Mouse (Mus musculus): ENCODE data around the gene Snrnp70. TPM values are rescaled to one million over a fixed set of nuclear protein-coding genes. Genes with fewer than 3 reads are reported as not detected.
"Not testable (repeated sequence)": the region's sequence is repeated elsewhere in the genome, so short reads cannot be mapped to it uniquely, and the experiment has no call there.

The Snrnp70 gene
- polyA plus RNA-seq, 1 experiment from 2014 or later: 148 TPM

DNA sequence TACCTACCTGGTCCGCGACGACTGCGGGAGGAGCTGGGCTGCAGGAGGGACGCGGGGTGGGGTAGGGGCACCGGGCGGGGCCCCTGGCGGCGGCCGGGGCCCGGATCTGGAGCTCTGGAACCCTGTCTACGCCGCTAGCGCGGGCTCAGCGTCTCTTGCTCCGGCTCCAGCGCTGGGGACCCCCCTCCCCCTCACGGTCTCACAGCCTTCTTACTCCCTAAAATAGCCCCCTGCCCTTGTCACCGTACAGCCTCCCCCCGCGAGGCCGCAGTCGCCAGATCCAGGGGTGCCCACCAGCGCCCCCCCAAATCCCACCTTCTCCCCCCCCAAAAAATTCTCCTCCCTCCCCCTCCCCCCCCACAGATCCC lies 28.9 kb downstream of the Snrnp70 start, which contains the start of gene Ppfia3:
Gene Ppfia3, minus strand, starts transcription at position 368 of the 368 bp plus-strand sequence.
- ATAC-seq (replicated peaks; ENCODE audit: low FRiP score, low read depth): no peak
- 0% methylated on average over 23 of the region's 26 CpGs for WGBS
- peak within 1 kb of the TSS; percentile 49 for H3K4me3 ChIP-seq (replicated peaks; ENCODE audit: low read depth, low read length)
- no peaks in the 10 kb centered on the region for H3K36me3 ChIP-seq (ENCODE audit: insufficient read depth, low read length)
- no peak for DNase-seq (ENCODE audit: low spot score)
- peak within 1 kb of the TSS; percentile 52 for H3K9ac ChIP-seq (ENCODE audit: low read depth, low read length)
- TF ChIP-seq CTCF (IDR thresholded peaks at IDR 0.05; ENCODE audit: low read depth): no peak
- peaks cover 16% of the 10 kb centered on the region for H3K4me1 ChIP-seq (replicated peaks; ENCODE audit: insufficient read depth, low read length)
- peaks cover 21% of the 10 kb centered on the region; the same call in 1 of the 2 replicates for H3K27me3 ChIP-seq (ENCODE audit: insufficient read depth, low read length)
- no peaks in the 10 kb centered on the region for H3K9me3 ChIP-seq (replicated peaks; ENCODE audit: low read length)
- no peak within 1 kb of the TSS for H3K27ac ChIP-seq
- H3K4me2 ChIP-seq (ENCODE audit: low read length): peak within 1 kb of the TSS; percentile 97

DNA sequence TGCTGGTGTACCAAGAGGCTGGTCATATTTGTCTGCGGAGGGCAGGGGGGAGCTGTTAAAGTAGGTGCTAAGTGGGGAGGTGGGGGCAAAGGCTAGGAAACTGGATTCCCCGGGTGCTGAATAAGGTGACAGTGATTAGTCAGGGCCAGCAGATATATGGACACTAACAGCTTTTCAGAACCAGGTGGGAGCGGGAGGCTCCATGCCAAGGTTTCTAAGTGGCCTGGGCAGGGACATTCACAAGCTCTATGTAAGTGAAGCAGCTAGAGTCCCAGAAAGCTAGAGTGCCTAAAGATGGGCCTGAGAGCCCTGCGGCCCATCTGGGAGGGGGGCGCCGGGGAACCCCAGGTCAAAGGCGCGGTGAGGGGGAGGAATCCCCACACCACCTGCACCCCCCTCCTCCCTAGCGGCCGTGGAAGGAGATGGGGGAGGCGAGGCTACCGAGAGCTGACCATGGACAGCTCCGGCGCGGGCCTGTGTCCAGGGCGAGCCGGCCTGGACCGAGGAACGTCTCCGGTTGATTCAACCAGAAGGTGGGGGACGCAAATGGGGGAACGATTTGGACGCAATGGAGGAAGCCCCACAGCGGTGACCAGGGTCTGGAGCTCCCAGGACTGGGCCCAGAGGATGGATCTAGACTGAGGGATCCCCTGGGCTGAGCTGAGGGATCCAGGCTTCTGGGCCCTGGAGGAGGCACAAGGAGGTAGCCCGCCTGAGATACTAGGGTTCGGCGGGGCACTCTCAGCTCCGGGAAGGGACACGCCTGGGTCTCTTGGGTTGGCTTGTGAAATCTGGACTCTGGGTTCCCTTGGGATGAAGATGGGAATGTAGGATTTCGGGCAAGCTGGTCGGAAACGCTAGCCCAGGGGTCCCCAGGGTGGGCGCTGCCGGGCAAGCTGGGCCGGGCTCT lies 29.5 kb downstream of the Snrnp70 start:
- peak overlapping the region; percentile 97 for H3K4me2 ChIP-seq (ENCODE audit: low read length)
- H3K9ac ChIP-seq (ENCODE audit: low read depth, low read length): peak overlapping the region; percentile 52
- peak; percentile 53 for DNase-seq (ENCODE audit: low spot score)
- no peaks in the 10 kb centered on the region for H3K9me3 ChIP-seq (replicated peaks; ENCODE audit: low read length)
- no peak for ATAC-seq (replicated peaks; ENCODE audit: low FRiP score, low read depth)
- H3K27me3 ChIP-seq (ENCODE audit: insufficient read depth, low read length): peaks cover 24% of the 10 kb centered on the region; the same call in 1 of the 2 replicates
- peak overlapping the region; percentile 49 for H3K4me3 ChIP-seq (replicated peaks; ENCODE audit: low read depth, low read length)
- 3% methylated on average over 34 of the region's 35 CpGs for WGBS
- H3K27ac ChIP-seq: no peak overlapping the region
- H3K36me3 ChIP-seq (ENCODE audit: insufficient read depth, low read length): no peaks in the 10 kb centered on the region
- peaks cover 18% of the 10 kb centered on the region for H3K4me1 ChIP-seq (replicated peaks; ENCODE audit: insufficient read depth, low read length)
- TF ChIP-seq CTCF (IDR thresholded peaks at IDR 0.05; ENCODE audit: low read depth): no peak; the same call in 1 of the 2 replicates

DNA sequence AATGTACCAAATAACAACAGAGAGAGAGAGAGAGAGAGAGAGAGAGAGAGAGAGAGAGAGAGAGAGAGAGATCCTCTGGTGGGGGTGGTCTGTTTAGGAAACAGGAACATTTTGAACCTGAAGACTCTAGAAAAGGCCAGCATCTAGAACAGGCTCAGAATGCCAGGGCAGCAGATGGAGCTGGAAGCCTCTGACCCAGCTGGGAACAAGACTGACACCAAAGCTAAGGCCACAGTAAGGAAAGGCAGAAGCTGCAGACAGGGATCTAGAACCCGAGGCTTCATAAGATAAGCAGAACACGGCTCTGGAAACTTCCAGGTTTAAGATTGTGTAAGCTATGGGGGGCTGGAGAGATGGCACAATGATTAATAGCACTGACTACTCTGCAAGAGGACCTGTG lies 31.6 kb downstream of the Snrnp70 start:
- H3K9ac ChIP-seq (ENCODE audit: low read depth, low read length): no peak overlapping the region
- TF ChIP-seq CTCF (IDR thresholded peaks at IDR 0.05; ENCODE audit: low read depth): no peak
- H3K9me3 ChIP-seq (replicated peaks; ENCODE audit: low read length): no peaks in the 10 kb centered on the region
- peaks cover 25% of the 10 kb centered on the region; the same call in 1 of the 2 replicates for H3K27me3 ChIP-seq (ENCODE audit: insufficient read depth, low read length)
- no peak for ATAC-seq (replicated peaks; ENCODE audit: low FRiP score, low read depth)
- H3K36me3 ChIP-seq (ENCODE audit: insufficient read depth, low read length): no peaks in the 10 kb centered on the region
- H3K4me1 ChIP-seq (replicated peaks; ENCODE audit: insufficient read depth, low read length): peaks cover 18% of the 10 kb centered on the region
- H3K27ac ChIP-seq: no peak overlapping the region
- no peak overlapping the region for H3K4me2 ChIP-seq (ENCODE audit: low read length)
- no peak for DNase-seq (ENCODE audit: low spot score)
- WGBS: 83% methylated on average over 2 of the region's 2 CpGs
- no peak overlapping the region for H3K4me3 ChIP-seq (replicated peaks; ENCODE audit: low read depth, low read length)

DNA sequence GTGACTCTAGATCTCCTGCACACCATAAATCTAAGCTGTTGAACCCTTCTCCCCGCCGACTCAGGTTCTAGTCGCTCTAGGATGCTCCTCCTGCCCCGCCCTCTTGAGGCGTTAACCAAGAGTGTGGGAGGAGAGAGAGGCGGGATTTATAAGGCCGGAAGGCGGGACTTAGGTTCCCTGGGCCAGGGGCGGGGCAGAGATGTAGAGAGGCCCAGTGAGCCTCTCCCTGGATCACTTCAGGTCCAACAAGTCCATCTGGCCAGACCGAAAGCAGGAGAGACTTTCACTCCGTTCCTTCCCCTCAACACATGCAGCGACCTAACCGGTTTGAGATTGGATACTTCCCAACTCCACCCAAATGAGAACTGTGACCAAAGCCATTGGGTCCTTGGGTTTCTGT lies 32.7 kb downstream of the Snrnp70 start:
- Histone ChIP-seq H3K27ac (no peak overlapping the region), H3K27me3 (ENCODE audit: insufficient read depth, low read length) (peaks cover 19% of the 10 kb centered on the region; the same call in 1 of the 2 replicates), H3K36me3 (ENCODE audit: insufficient read depth, low read length) (no peaks in the 10 kb centered on the region), H3K4me2 (ENCODE audit: low read length) (no peak overlapping the region), H3K9ac (ENCODE audit: low read depth, low read length) (no peak overlapping the region), H3K4me1 (replicated peaks; ENCODE audit: insufficient read depth, low read length) (peaks cover 18% of the 10 kb centered on the region), H3K4me3 (replicated peaks; ENCODE audit: low read depth, low read length) (no peak overlapping the region), H3K9me3 (replicated peaks; ENCODE audit: low read length) (no peaks in the 10 kb centered on the region)
- TF ChIP-seq CTCF (IDR thresholded peaks at IDR 0.05; ENCODE audit: low read depth): peak; percentile 14; the same call in 1 of the 2 replicates
- 4% methylated on average over 13 of the region's 13 CpGs for WGBS
- ATAC-seq (replicated peaks; ENCODE audit: low FRiP score, low read depth): no peak
- DNase-seq (ENCODE audit: low spot score): peak; percentile 77

DNA sequence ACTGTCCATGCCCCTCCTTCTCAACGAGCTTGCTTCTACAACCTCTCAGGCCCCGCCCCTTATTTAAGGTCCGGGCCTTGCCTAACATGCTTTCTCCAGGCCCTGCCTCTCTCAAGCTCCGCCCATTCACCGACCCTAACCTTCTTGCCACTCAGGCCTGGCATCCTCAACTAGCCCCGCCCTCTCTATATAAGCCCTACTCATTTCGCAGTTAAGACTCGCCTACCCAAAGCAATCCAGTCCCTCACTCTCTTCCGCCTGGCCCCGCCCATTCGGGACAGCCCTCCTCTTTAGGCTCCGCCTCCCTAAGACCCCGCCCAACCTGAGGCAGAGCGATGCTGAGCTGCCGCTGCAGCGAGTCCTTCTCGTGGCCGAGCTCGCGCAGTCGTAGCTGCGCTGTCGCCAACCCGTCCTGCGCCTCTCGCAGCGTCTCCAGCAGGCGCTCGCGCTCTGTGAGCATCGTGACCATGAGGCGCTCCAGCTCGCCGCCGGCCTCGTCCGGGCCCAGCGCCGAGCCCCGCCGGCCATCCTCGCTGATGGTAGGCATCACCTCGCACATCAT lies 34.2 kb downstream of the Snrnp70 start:
- Histone ChIP-seq H3K36me3 (ENCODE audit: insufficient read depth, low read length) (no peaks in the 10 kb centered on the region), H3K4me3 (replicated peaks; ENCODE audit: low read depth, low read length) (peak overlapping the region; percentile 41), H3K27ac (no peak overlapping the region), H3K4me2 (ENCODE audit: low read length) (peak overlapping the region; percentile 75), H3K9ac (ENCODE audit: low read depth, low read length) (no peak overlapping the region), H3K27me3 (ENCODE audit: insufficient read depth, low read length) (peaks cover 19% of the 10 kb centered on the region; the same call in 1 of the 2 replicates), H3K4me1 (replicated peaks; ENCODE audit: insufficient read depth, low read length) (peaks cover 11% of the 10 kb centered on the region; the same call in 1 of the 2 replicates), H3K9me3 (replicated peaks; ENCODE audit: low read length) (no peaks in the 10 kb centered on the region)
- DNase-seq (ENCODE audit: low spot score) (peak; percentile 90), ATAC-seq (replicated peaks; ENCODE audit: low FRiP score, low read depth) (peak; percentile 83)
- TF ChIP-seq CTCF (IDR thresholded peaks at IDR 0.05; ENCODE audit: low read depth): no peak
- under 1% methylated on average over 43 of the region's 43 CpGs for WGBS

DNA sequence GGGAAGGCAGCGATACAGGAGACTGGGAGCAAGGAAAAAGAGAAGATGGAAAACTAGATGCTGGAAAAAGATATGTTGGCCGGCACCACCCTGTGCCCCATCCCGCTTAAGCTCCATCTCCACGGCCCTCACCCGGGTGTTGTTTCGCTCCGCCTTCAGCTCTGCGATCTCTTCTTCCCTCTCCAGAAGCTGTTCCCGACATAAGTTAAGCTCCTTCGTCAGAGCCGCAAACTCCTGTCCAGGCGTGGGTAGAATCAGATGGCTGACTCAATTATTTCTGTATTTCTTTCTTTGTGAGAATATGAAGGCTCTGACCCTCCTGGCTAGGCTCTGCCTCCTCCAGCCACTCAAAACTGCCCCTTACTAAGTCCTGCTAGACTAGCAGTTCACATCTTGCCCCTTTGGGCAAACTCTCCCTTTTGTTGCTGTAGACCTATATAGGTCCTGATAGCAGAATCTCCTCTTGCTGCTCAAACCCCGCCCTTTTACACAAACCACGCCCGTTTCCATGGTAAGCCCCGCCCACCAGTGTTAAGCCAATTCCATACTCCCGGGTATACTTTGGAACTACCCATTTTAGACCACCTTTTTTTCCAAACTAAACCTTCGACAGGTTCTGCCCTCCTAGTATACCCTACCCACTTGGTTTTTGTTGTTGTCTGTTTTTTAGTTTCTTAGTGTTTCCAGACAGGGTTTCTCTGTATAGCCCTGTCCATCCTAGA lies 35.0 kb downstream of the Snrnp70 start:
- no peak for TF ChIP-seq CTCF (IDR thresholded peaks at IDR 0.05; ENCODE audit: low read depth)
- H3K9me3 ChIP-seq (replicated peaks; ENCODE audit: low read length): no peaks in the 10 kb centered on the region
- no peak overlapping the region for H3K4me2 ChIP-seq (ENCODE audit: low read length)
- no peak overlapping the region for H3K27ac ChIP-seq
- peaks cover 19% of the 10 kb centered on the region; the same call in 1 of the 2 replicates for H3K27me3 ChIP-seq (ENCODE audit: insufficient read depth, low read length)
- H3K36me3 ChIP-seq (ENCODE audit: insufficient read depth, low read length): no peaks in the 10 kb centered on the region
- WGBS: 51% methylated on average over 18 of the region's 18 CpGs
- peak overlapping the region; percentile 41; the same call in 1 of the 2 replicates for H3K4me3 ChIP-seq (replicated peaks; ENCODE audit: low read depth, low read length)
- H3K9ac ChIP-seq (ENCODE audit: low read depth, low read length): no peak overlapping the region
- ATAC-seq (replicated peaks; ENCODE audit: low FRiP score, low read depth) (no peak), DNase-seq (ENCODE audit: low spot score) (no peak)
- 0 out of 2 replicates have a peak, but pooled peaks cover 3% of the 10 kb centered on the region for H3K4me1 ChIP-seq (replicated peaks; ENCODE audit: insufficient read depth, low read length)

DNA sequence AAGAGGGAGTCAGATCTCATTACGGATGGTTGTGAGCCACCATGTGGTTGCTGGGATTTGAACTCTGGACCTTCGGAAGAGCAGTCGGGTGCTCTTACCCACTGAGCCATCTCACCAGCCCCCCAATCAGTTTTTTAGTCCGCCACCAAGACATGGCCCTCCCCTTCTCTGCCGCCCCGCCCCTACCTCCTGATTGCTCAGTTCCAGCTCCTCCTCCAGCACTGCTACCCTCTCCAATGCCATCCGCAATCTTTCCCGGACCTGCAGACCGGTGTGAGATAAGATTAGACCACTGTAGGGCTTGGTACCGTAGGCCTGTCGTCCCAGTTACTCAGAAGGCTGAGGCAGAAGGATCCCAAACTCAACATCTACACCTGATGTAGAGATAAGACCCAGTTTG lies 36.5 kb downstream of the Snrnp70 start:
- not testable (repeated sequence) for H3K4me1 ChIP-seq (replicated peaks; ENCODE audit: insufficient read depth, low read length); H3K4me3 ChIP-seq (replicated peaks; ENCODE audit: low read depth, low read length); H3K4me2 ChIP-seq (ENCODE audit: low read length); ATAC-seq (replicated peaks; ENCODE audit: low FRiP score, low read depth); H3K9me3 ChIP-seq (replicated peaks; ENCODE audit: low read length); H3K9ac ChIP-seq (ENCODE audit: low read depth, low read length); H3K36me3 ChIP-seq (ENCODE audit: insufficient read depth, low read length); DNase-seq (ENCODE audit: low spot score); H3K27ac ChIP-seq
- WGBS: 62% methylated on average over 10 of the region's 11 CpGs
- peaks cover 19% of the 10 kb centered on the region; the same call in 1 of the 2 replicates for H3K27me3 ChIP-seq (ENCODE audit: insufficient read depth, low read length)

Data from kidney, postnatal 0 days (tissue).